Mouse (Mus musculus): ENCODE results near the gene Arl16. TPM values are rescaled to one million over a fixed set of nuclear protein-coding genes. Genes with fewer than 3 reads are reported as not detected.

Gene Arl16
- polyA plus RNA-seq, 1 experiment from 2014 or later = 56.1 TPM

DNA sequence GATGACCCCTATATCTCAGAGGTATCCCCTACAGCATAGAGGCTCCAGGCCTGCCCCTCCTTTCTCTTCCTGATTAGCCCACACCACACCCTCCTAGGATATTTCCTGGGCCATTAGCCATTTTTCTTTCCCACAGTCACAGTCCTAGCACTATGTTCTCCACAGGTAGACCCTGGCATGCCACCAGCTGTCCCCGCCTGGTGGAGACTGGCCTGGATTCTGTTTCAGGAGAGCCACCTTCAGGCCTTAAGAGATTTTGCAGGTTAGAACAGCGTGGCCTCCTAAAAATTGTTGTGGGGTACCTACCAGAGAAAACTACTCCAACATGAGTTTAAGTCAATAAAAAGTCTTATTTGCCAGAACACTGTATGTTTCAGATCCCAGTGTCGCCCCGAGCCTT lies 39.5 kb upstream of the Arl16 start:
- no peak for DNase-seq (ENCODE audit: low spot score)
- Histone ChIP-seq H3K27ac (no peak overlapping the region), H3K27me3 (ENCODE audit: control insufficient read depth, insufficient read depth, low read length) (no peaks in the 10 kb centered on the region), H3K4me1 (replicated peaks; ENCODE audit: control insufficient read depth, insufficient read depth, low read length) (no peaks in the 10 kb centered on the region), H3K9ac (no peak overlapping the region), H3K4me3 (replicated peaks; ENCODE audit: low read length) (no peak overlapping the region), H3K9me3 (ENCODE audit: control insufficient read depth, low read length) (no peaks in the 10 kb centered on the region), H3K4me2 (replicated peaks) (no peak overlapping the region), H3K36me3 (replicated peaks; ENCODE audit: control insufficient read depth, insufficient read depth) (no peaks in the 10 kb centered on the region)
- ATAC-seq (ENCODE audit: low FRiP score) = no peak
- WGBS = 69% methylated on average over 4 of the region's 4 CpGs

GRCm38 (mm10) chr11:120505661-120506060 lies 38.3 kb upstream of the Arl16 start:
- Histone ChIP-seq H3K27ac (no peak overlapping the region), H3K4me3 (replicated peaks; ENCODE audit: low read length) (no peak overlapping the region), H3K4me1 (replicated peaks; ENCODE audit: control insufficient read depth, insufficient read depth, low read length) (no peaks in the 10 kb centered on the region), H3K27me3 (ENCODE audit: control insufficient read depth, insufficient read depth, low read length) (no peaks in the 10 kb centered on the region), H3K9me3 (ENCODE audit: control insufficient read depth, low read length) (no peaks in the 10 kb centered on the region), H3K36me3 (replicated peaks; ENCODE audit: control insufficient read depth, insufficient read depth) (no peaks in the 10 kb centered on the region), H3K9ac (no peak overlapping the region), H3K4me2 (replicated peaks) (no peak overlapping the region)
- 86% methylated on average over 3 of the region's 3 CpGs for WGBS
- ATAC-seq (ENCODE audit: low FRiP score) (no peak), DNase-seq (ENCODE audit: low spot score) (no peak)

DNA sequence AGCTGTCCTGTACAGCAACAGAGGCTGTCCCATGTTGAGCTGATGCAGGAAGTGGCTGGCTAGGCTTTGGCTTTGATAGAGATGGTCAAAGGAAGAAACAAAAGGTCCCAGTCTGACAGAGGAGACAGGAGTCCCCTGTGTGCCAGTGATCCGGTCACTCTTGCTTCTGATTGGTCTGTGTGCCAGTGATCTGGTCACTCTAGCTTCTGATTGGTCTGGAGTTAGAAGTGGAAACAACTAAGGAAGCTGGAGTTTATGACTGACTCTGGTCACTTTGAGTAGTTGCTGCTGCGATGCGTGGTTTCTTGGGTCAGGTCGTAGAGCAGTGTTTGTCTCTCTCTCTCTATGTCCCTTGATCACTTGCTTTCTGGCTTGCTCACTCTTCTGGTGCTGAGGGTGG lies 34.3 kb upstream of the Arl16 start:
- Histone ChIP-seq H3K9me3 (ENCODE audit: control insufficient read depth, low read length) (no peaks in the 10 kb centered on the region), H3K4me3 (replicated peaks; ENCODE audit: low read length) (no peak overlapping the region), H3K27ac (no peak overlapping the region), H3K4me1 (replicated peaks; ENCODE audit: control insufficient read depth, insufficient read depth, low read length) (no peaks in the 10 kb centered on the region), H3K4me2 (replicated peaks) (no peak overlapping the region), H3K36me3 (replicated peaks; ENCODE audit: control insufficient read depth, insufficient read depth) (peaks cover 22% of the 10 kb centered on the region), H3K9ac (no peak overlapping the region), H3K27me3 (ENCODE audit: control insufficient read depth, insufficient read depth, low read length) (no peaks in the 10 kb centered on the region)
- 84% methylated on average over 4 of the region's 4 CpGs for WGBS
- ATAC-seq (ENCODE audit: low FRiP score) = no peak
- DNase-seq (ENCODE audit: low spot score) = no peak

DNA sequence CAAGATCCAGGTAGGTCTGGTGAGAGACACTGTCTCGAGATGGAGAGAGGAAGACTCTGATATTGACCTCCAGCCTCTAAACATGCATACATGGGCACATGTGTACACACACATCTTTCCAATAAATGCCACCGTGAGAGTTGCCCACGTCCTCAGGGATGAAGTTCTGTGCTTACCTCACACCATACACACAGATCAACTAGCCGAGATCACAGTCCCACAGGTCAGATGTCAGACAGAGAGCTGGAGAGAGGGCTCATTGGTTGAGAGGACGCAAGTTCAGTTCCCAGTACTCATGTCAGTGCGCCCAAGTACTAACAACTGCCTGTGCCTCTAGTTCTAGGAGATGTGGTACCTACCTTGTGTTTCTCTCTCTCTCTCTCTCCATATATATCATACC lies 33.6 kb upstream of the Arl16 start:
- H3K36me3 ChIP-seq (replicated peaks; ENCODE audit: control insufficient read depth, insufficient read depth) = peaks cover 28% of the 10 kb centered on the region
- no peak overlapping the region for H3K4me2 ChIP-seq (replicated peaks)
- H3K9me3 ChIP-seq (ENCODE audit: control insufficient read depth, low read length) = no peaks in the 10 kb centered on the region
- DNase-seq (ENCODE audit: low spot score) (no peak), ATAC-seq (ENCODE audit: low FRiP score) (no peak)
- H3K4me1 ChIP-seq (replicated peaks; ENCODE audit: control insufficient read depth, insufficient read depth, low read length) = no peaks in the 10 kb centered on the region
- H3K9ac ChIP-seq = no peak overlapping the region
- no peak overlapping the region for H3K27ac ChIP-seq
- H3K27me3 ChIP-seq (ENCODE audit: control insufficient read depth, insufficient read depth, low read length) = no peaks in the 10 kb centered on the region
- no peak overlapping the region for H3K4me3 ChIP-seq (replicated peaks; ENCODE audit: low read length)
- 73% methylated on average over 6 of the region's 6 CpGs for WGBS

DNA sequence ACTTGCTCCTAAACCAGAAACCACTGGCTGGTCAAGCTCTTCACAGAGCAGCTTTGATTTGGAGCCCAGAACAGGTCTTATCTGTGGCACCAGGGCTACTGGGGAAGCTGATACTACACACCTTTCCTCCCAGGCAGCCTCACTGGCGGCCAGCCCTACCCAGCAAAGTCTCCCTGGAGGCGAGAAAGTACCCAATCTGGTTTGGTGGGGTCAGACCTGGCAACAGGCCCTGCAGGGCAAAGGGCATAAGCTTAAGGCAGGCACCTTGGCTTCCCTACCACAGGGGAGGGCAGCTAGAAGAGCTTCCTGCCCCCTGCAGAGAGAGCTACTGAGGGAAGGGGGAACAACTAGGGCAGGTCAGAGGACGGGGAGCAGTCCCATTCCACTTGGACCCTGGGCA lies 33.0 kb upstream of the Arl16 start:
- WGBS = 26% methylated on average over 3 of the region's 3 CpGs
- Histone ChIP-seq H3K27me3 (ENCODE audit: control insufficient read depth, insufficient read depth, low read length) (no peaks in the 10 kb centered on the region), H3K4me1 (replicated peaks; ENCODE audit: control insufficient read depth, insufficient read depth, low read length) (no peaks in the 10 kb centered on the region), H3K9ac (no peak overlapping the region), H3K9me3 (ENCODE audit: control insufficient read depth, low read length) (no peaks in the 10 kb centered on the region), H3K27ac (no peak overlapping the region), H3K4me3 (replicated peaks; ENCODE audit: low read length) (no peak overlapping the region), H3K36me3 (replicated peaks; ENCODE audit: control insufficient read depth, insufficient read depth) (peaks cover 35% of the 10 kb centered on the region), H3K4me2 (replicated peaks) (no peak overlapping the region)
- DNase-seq (ENCODE audit: low spot score) (no peak), ATAC-seq (ENCODE audit: low FRiP score) (no peak)

- no peak for ATAC-seq (ENCODE audit: low FRiP score)
- DNase-seq (ENCODE audit: low spot score) = no peak
- no peak overlapping the region for H3K27ac ChIP-seq
- H3K9ac ChIP-seq = no peak overlapping the region
- H3K4me3 ChIP-seq (replicated peaks; ENCODE audit: low read length) = no peak overlapping the region
- WGBS = 87% methylated on average over 6 of the region's 6 CpGs
- no peaks in the 10 kb centered on the region for H3K9me3 ChIP-seq (ENCODE audit: control insufficient read depth, low read length)
- no peak overlapping the region for H3K4me2 ChIP-seq (replicated peaks)
- H3K36me3 ChIP-seq (replicated peaks; ENCODE audit: control insufficient read depth, insufficient read depth) = peaks cover 40% of the 10 kb centered on the region
- H3K4me1 ChIP-seq (replicated peaks; ENCODE audit: control insufficient read depth, insufficient read depth, low read length) = no peaks in the 10 kb centered on the region
- H3K27me3 ChIP-seq (ENCODE audit: control insufficient read depth, insufficient read depth, low read length) = no peaks in the 10 kb centered on the region
Observed at GRCm38 (mm10) chr11:120499894-120500293, 32.5 kb upstream of the Arl16 start.

DNA sequence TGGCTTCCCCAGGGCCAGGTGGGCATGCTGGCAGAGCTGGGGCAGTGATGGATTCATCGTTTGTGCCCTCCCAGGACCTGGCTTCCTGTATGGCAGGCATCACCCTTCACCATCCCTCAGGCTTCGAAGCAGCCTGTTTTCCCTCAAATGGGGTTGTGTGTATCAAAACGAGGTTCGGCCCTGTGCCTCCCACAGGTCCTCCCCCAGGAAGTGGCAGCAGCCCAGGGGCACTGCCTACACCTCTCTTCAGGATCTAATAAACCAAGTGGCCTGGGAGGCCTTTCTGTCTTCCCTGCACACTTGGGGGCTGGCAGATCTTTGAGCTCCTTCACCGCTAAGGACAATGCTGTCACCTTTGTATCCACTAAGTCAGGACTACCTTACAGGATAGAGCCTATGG lies 31.5 kb upstream of the Arl16 start:
- Histone ChIP-seq H3K9me3 (ENCODE audit: control insufficient read depth, low read length) (no peaks in the 10 kb centered on the region), H3K4me2 (replicated peaks) (no peak overlapping the region), H3K4me3 (replicated peaks; ENCODE audit: low read length) (no peak overlapping the region), H3K4me1 (replicated peaks; ENCODE audit: control insufficient read depth, insufficient read depth, low read length) (peaks cover 1% of the 10 kb centered on the region; the same call in 1 of the 2 replicates), H3K9ac (no peak overlapping the region), H3K36me3 (replicated peaks; ENCODE audit: control insufficient read depth, insufficient read depth) (peaks cover 50% of the 10 kb centered on the region), H3K27ac (no peak overlapping the region), H3K27me3 (ENCODE audit: control insufficient read depth, insufficient read depth, low read length) (no peaks in the 10 kb centered on the region)
- WGBS = 90% methylated on average over 5 of the region's 5 CpGs
- ATAC-seq (ENCODE audit: low FRiP score) (no peak), DNase-seq (ENCODE audit: low spot score) (no peak)

DNA sequence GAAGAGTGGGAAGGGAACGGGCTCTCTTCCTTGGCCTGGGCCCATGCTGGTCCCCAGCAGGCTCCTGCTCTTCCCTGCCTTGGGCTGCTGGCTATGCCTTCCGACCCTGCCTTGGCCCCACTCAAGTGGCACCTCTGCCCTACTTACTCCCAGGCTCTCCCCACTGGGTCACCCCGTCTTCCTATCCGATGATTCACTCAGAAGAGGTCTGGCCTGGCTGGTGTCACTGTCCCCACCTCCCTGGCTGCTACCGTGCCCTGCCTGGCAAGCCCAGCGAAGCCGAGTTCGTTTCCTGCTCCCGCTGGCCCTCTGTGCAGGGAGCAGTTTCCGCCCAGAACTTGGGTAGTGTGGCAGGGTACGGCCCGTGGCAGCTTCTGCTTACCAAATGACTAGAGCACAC lies 30.8 kb upstream of the Arl16 start:
- Histone ChIP-seq H3K27me3 (ENCODE audit: control insufficient read depth, insufficient read depth, low read length) (no peaks in the 10 kb centered on the region), H3K4me2 (replicated peaks) (no peak overlapping the region), H3K9ac (no peak overlapping the region), H3K4me1 (replicated peaks; ENCODE audit: control insufficient read depth, insufficient read depth, low read length) (peaks cover 8% of the 10 kb centered on the region), H3K9me3 (ENCODE audit: control insufficient read depth, low read length) (no peaks in the 10 kb centered on the region), H3K36me3 (replicated peaks; ENCODE audit: control insufficient read depth, insufficient read depth) (peaks cover 51% of the 10 kb centered on the region), H3K27ac (no peak overlapping the region), H3K4me3 (replicated peaks; ENCODE audit: low read length) (no peak overlapping the region)
- DNase-seq (ENCODE audit: low spot score) (no peak), ATAC-seq (ENCODE audit: low FRiP score) (no peak)
- 94% methylated on average over 12 of the region's 12 CpGs for WGBS

- Histone ChIP-seq H3K9me3 (ENCODE audit: control insufficient read depth, low read length) (no peaks in the 10 kb centered on the region), H3K4me1 (replicated peaks; ENCODE audit: control insufficient read depth, insufficient read depth, low read length) (peaks cover 16% of the 10 kb centered on the region), H3K36me3 (replicated peaks; ENCODE audit: control insufficient read depth, insufficient read depth) (peaks cover 51% of the 10 kb centered on the region), H3K27me3 (ENCODE audit: control insufficient read depth, insufficient read depth, low read length) (no peaks in the 10 kb centered on the region), H3K4me2 (replicated peaks) (no peak overlapping the region), H3K9ac (no peak overlapping the region), H3K4me3 (replicated peaks; ENCODE audit: low read length) (no peak overlapping the region), H3K27ac (no peak overlapping the region)
- no peak for ATAC-seq (ENCODE audit: low FRiP score)
- WGBS = 98% methylated on average over 3 of the region's 3 CpGs
- no peak for DNase-seq (ENCODE audit: low spot score)
Observed at GRCm38 (mm10) chr11:120497436-120497835, 30.0 kb upstream of the Arl16 start.

- ATAC-seq (ENCODE audit: low FRiP score) (no peak), DNase-seq (ENCODE audit: low spot score) (no peak)
- Histone ChIP-seq H3K27ac (no peak overlapping the region), H3K4me1 (replicated peaks; ENCODE audit: control insufficient read depth, insufficient read depth, low read length) (peaks cover 28% of the 10 kb centered on the region), H3K27me3 (ENCODE audit: control insufficient read depth, insufficient read depth, low read length) (no peaks in the 10 kb centered on the region), H3K4me2 (replicated peaks) (peak overlapping the region; percentile 86), H3K9ac (peak overlapping the region; percentile 75; the same call in 1 of the 2 replicates), H3K9me3 (ENCODE audit: control insufficient read depth, low read length) (no peaks in the 10 kb centered on the region), H3K4me3 (replicated peaks; ENCODE audit: low read length) (no peak overlapping the region), H3K36me3 (replicated peaks; ENCODE audit: control insufficient read depth, insufficient read depth) (peaks cover 59% of the 10 kb centered on the region)
- WGBS = 91% methylated on average over 3 of the region's 3 CpGs
Observed at GRCm38 (mm10) chr11:120493911-120494310, 26.5 kb upstream of the Arl16 start.

Measured in hindbrain, embryonic 14.5 days (tissue).